ENCODE assay signal across 32 mouse cellular contexts in genomic region chr2:35377600-35377999, GRCm38 (mm10). TPM values are rescaled to one million over a fixed set of nuclear protein-coding genes. Genes with fewer than 3 reads are reported as not detected.
"Had no signal": no experiment of that assay in that cellular context is flagged by ENCODE, and none has a peak within 500 bp of the region (broad histone marks: within the 10 kb centered on the region; RNA-seq: fewer than 3 reads in every experiment).

No protein-coding gene starts in this region.

- H3K4me3 ChIP-seq: layer of hippocampus, adult 2 months; left cerebral cortex, adult 2 months; limb, embryonic 10.5 days; limb, embryonic 13.5 days; liver, embryonic 12.5 days; liver, embryonic 15.5 days; midbrain, embryonic 10.5 days; midbrain, embryonic 13.5 days had no signal

- H3K4me2 ChIP-seq: limb, embryonic 13.5 days; liver, embryonic 12.5 days; liver, embryonic 15.5 days; midbrain, embryonic 13.5 days had no signal

- H3K9ac ChIP-seq: limb, embryonic 13.5 days; liver, embryonic 12.5 days; liver, embryonic 15.5 days; midbrain, embryonic 13.5 days had no signal

- DNase-seq: kidney, adult 11 months; kidney, adult 8-10 months; kidney, postnatal 25 days; layer of hippocampus, adult 9-11 months; liver; lung, adult 18-20 months; retina, postnatal 1 day; right cerebral cortex, postnatal 4 days; thymus, adult 2 months; thymus, postnatal 14 days; thymus, postnatal 4 days had no signal

- H3K9me3 ChIP-seq: limb, embryonic 10.5 days; limb, embryonic 13.5 days; liver, embryonic 12.5 days; liver, embryonic 15.5 days; megakaryocyte, embryonic 14.5 days; midbrain, embryonic 10.5 days; midbrain, embryonic 13.5 days had no signal

- H3K27me3 ChIP-seq: limb, embryonic 13.5 days; liver, embryonic 15.5 days; midbrain, embryonic 13.5 days had no signal

- H3K4me1 ChIP-seq: limb, embryonic 10.5 days; limb, embryonic 13.5 days; liver, embryonic 12.5 days; liver, embryonic 15.5 days; midbrain, embryonic 10.5 days; midbrain, embryonic 13.5 days had no signal

- H3K27ac ChIP-seq: layer of hippocampus, adult 2 months; left cerebral cortex, adult 2 months; limb, embryonic 10.5 days; limb, embryonic 13.5 days; liver, embryonic 12.5 days; liver, embryonic 15.5 days; macrophage; midbrain, embryonic 10.5 days; midbrain, embryonic 13.5 days; stomach, postnatal 0 days had no signal

- H3K36me3 ChIP-seq: limb, embryonic 10.5 days; limb, embryonic 13.5 days; liver, embryonic 12.5 days; liver, embryonic 15.5 days; midbrain, embryonic 10.5 days; midbrain, embryonic 13.5 days had no signal

- ATAC-seq: liver, embryonic 12.5 days; lung, postnatal 0 days; midbrain, embryonic 13.5 days; midbrain, embryonic 16.5 days had no signal

RNA-seq across cellular contexts. Expression of gene 4930568D16Rik, which starts 10.1 kb away (rescaled TPM):
- total RNA-seq: layer of hippocampus, adult 2 months; layer of hippocampus, postnatal 25 days; left cerebral cortex, adult 2 months; left cerebral cortex, postnatal 14 days; monocyte, adult 5-6 weeks had no signal
- polyA plus RNA-seq: kidney, embryonic 16.5 days; large intestine, adult 2 months; limb, embryonic 10.5 days; limb, embryonic 13.5 days; liver, embryonic 12.5 days; liver, embryonic 15.5 days; lung, postnatal 0 days; macrophage; midbrain, embryonic 10.5 days; midbrain, embryonic 13.5 days; midbrain, embryonic 16.5 days; neural tube, embryonic 11.5 days; neural tube, embryonic 14.5 days; stomach, embryonic 14.5 days; stomach, postnatal 0 days; thymus, adult 2 months had no signal

RNA-seq across cellular contexts. Expression of gene 4930402F06Rik, which starts 19.4 kb away (rescaled TPM):
- total RNA-seq: layer of hippocampus, adult 2 months; layer of hippocampus, postnatal 25 days; left cerebral cortex, adult 2 months; left cerebral cortex, postnatal 14 days; monocyte, adult 5-6 weeks had no signal
- polyA plus RNA-seq: kidney, embryonic 16.5 days; large intestine, adult 2 months; limb, embryonic 10.5 days; limb, embryonic 13.5 days; liver, embryonic 12.5 days; liver, embryonic 15.5 days; lung, postnatal 0 days; macrophage; midbrain, embryonic 10.5 days; midbrain, embryonic 13.5 days; midbrain, embryonic 16.5 days; neural tube, embryonic 11.5 days; neural tube, embryonic 14.5 days; stomach, embryonic 14.5 days; stomach, postnatal 0 days; thymus, adult 2 months had no signal
